Mouse (Mus musculus) olfactory bulb, adult 2 months (tissue): ENCODE measurements around the gene Slpi.
"Not testable (repeated sequence)": the region's sequence is repeated elsewhere in the genome, so short reads cannot be mapped to it uniquely, and the experiment has no call there.

ENCODE experiments used
- CTCF ChIP-seq: fragments of 200-500 bp; IDR thresholded peaks from 2 replicates; pipeline ENCODE4 v1.5.1; 2012; ENCODE audit warnings: low read depth, mild to moderate bottlenecking, low read length, moderate library complexity; ENCODE audit not compliant: insufficient read depth
- POLR2A ChIP-seq: fragments of 200-500 bp; IDR thresholded peaks from 2 replicates; pipeline ENCODE4 v1.6.1; 2012; ENCODE audit warnings: mild to moderate bottlenecking, low read depth, low read length, moderate library complexity; ENCODE audit not compliant: insufficient read depth

- not testable (repeated sequence) for TF ChIP-seq CTCF, POLR2A
Observed at GRCm38 (mm10) chr2:164315460-164315859, 73.4 kb downstream of the Slpi start.
